Mouse (Mus musculus) stomach, embryonic 14.5 days (tissue): ENCODE measurements around the gene Ethe1. TPM values are rescaled to one million over a fixed set of nuclear protein-coding genes. Genes with fewer than 3 reads are reported as not detected.
A peak's percentile ranks its signal among the peaks of the same experiment; 100 is the strongest.
"Not testable (repeated sequence)": the region's sequence is repeated elsewhere in the genome, so short reads cannot be mapped to it uniquely, and the experiment has no call there.

Source experiments
- ATAC-seq: fragments of 200-750 bp; cut with Nextera tagmentation; 2 replicates; pipeline ENCODE4 v1.8.0; 2017; ENCODE audit warnings: low read depth, moderate TSS enrichment; ENCODE audit not compliant: insufficient number of reproducible peaks, insufficient read depth, low FRiP score
- H3K27ac ChIP-seq: fragments of 300-500 bp; sonication (generic); 2 replicates; pipeline ENCODE4 v1.5.1; 2014; ENCODE audit warnings: mild to moderate bottlenecking, low read length, moderate library complexity, mixed read lengths
- H3K27me3 ChIP-seq: fragments of 300-500 bp; sonication (generic); 2 replicates; pipeline ENCODE4 v1.6.1; 2014; ENCODE audit warnings: low read length, control low read depth, mixed read lengths; ENCODE audit not compliant: control insufficient read depth, insufficient read depth
- H3K36me3 ChIP-seq: fragments of 300-500 bp; sonication (generic); 2 replicates; pipeline ENCODE4 v1.6.1; 2014; ENCODE audit warnings: mild to moderate bottlenecking, control low read depth, low read length, moderate library complexity, mixed read lengths; ENCODE audit not compliant: control insufficient read depth, insufficient read depth
- H3K4me1 ChIP-seq: fragments of 300-500 bp; sonication (generic); 2 replicates; pipeline ENCODE4 v1.6.1; 2014; ENCODE audit warnings: low read length, control low read depth, mixed read lengths; ENCODE audit not compliant: control insufficient read depth, insufficient read depth
- H3K4me2 ChIP-seq: fragments of 300-500 bp; sonication (generic); replicated peaks from 2 replicates; pipeline ENCODE4 v1.6.1; 2014; ENCODE audit warnings: low read depth, low read length, control low read depth
- H3K4me3 ChIP-seq: fragments of 300-500 bp; sonication (generic); 2 replicates; pipeline ENCODE4 v1.5.1; 2014; ENCODE audit warnings: low read depth, low read length, control low read depth
- H3K9ac ChIP-seq: fragments of 300-500 bp; sonication (generic); replicated peaks from 2 replicates; pipeline ENCODE4 v1.6.1; 2014; ENCODE audit warnings: low read depth, mild to moderate bottlenecking, control low read depth, low read length, moderate library complexity, mixed read lengths
- H3K9me3 ChIP-seq: fragments of 300-500 bp; sonication (generic); 2 replicates; pipeline ENCODE4 v1.6.1; 2016; ENCODE audit warnings: low read depth, low read length, control low read depth; ENCODE audit not compliant: control insufficient read depth
- WGBS: fragments of 180-500 bp; shearing (Covaris S2); extraction: QIAGEN DNeasy Blood & Tissue Kit; methylation state at CpG from one replicate; pipeline ENCODE4 v1.1.7; 2014; 5-methylcytosine and 5-hydroxymethylcytosine counted together
- polyA plus RNA-seq: library from polyadenylated mRNA; unstranded; fragments of >200 nt; fragmentation: Nextera tagmentation; extraction: Ambion mirVana; gene quantifications from 2 replicates; pipeline ENCODE4 v1.2.1, GENCODE M21; 2014

Ethe1 gene
- polyA plus RNA-seq, 1 experiment from 2014 or later = 40.1 TPM

DNA sequence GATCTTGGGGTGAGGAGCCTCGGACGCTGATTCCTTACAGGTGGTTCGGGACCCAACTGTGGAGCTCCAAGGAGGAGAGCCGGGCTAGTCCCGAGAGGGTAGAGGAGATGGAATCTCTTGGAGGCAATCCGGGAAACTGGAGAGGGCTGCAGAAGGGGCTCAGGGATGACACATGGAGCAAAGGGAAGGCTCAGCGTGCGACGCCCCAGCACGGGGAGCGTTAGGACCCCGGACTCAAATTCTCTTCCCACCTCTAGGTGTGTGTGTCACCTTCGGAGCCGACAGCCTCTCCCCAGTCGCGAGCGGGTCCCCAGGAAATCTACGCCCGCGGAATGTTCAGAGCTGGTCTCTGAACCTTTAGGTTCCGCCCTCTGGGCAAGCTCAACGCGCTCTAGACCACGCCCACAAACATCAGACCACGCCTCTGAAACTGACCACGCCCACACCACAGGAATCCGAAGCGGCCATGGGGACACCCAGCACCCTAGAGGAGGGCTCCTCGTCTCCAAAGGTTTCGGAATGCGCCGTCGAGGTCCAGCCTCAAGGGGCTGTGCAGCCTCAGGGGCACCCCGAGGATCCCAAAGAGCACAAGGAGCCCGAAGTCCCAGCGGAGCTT lies 23.6 kb downstream of the Ethe1 start:
- WGBS = under 1% methylated on average over 36 of the region's 36 CpGs
- 0 out of 2 replicates have a peak overlapping the region, but pooled peaks have one; percentile 25 for H3K9ac ChIP-seq
- peak overlapping the region; percentile 43 for H3K4me3 ChIP-seq
- H3K27ac ChIP-seq = peak overlapping the region; percentile 82
- no peaks in the 10 kb centered on the region for H3K9me3 ChIP-seq
- no peaks in the 10 kb centered on the region for H3K36me3 ChIP-seq
- ATAC-seq = peak; percentile 66
- H3K4me1 ChIP-seq = peaks cover 12% of the 10 kb centered on the region; the same call in 1 of the 2 replicates
- H3K4me2 ChIP-seq = peak overlapping the region; percentile 78
- peaks cover 19% of the 10 kb centered on the region; the same call in 1 of the 2 replicates for H3K27me3 ChIP-seq

DNA sequence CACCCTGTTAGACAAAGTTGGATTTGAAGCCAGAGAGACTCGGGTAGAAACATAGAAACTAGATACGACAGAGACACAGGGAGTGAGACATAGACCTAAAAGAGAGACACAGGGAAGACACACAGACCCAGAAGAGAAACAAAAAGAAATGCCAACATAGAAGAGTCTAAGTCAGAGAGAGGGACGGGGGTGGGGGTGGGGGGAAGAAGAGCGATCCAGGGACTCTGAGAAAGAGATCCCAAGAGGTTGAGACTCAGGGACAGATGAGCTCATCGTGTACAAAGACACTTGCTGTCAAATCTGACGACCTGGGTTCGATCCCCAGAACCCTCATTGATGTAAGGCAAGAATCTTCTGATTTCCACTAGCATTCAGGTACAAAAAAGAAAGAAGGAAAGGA lies 24.4 kb downstream of the Ethe1 start:
- Histone ChIP-seq H3K4me2 (peak overlapping the region; percentile 78), H3K9ac (0 out of 2 replicates have a peak overlapping the region, but pooled peaks have one; percentile 18), H3K4me1 (peaks cover 12% of the 10 kb centered on the region; the same call in 1 of the 2 replicates), H3K36me3 (no peaks in the 10 kb centered on the region), H3K4me3 (peak overlapping the region; percentile 43), H3K27ac (no peak overlapping the region), H3K9me3 (no peaks in the 10 kb centered on the region), H3K27me3 (peaks cover 19% of the 10 kb centered on the region; the same call in 1 of the 2 replicates)
- 9% methylated on average over 7 of the region's 7 CpGs for WGBS
- no peak for ATAC-seq

DNA sequence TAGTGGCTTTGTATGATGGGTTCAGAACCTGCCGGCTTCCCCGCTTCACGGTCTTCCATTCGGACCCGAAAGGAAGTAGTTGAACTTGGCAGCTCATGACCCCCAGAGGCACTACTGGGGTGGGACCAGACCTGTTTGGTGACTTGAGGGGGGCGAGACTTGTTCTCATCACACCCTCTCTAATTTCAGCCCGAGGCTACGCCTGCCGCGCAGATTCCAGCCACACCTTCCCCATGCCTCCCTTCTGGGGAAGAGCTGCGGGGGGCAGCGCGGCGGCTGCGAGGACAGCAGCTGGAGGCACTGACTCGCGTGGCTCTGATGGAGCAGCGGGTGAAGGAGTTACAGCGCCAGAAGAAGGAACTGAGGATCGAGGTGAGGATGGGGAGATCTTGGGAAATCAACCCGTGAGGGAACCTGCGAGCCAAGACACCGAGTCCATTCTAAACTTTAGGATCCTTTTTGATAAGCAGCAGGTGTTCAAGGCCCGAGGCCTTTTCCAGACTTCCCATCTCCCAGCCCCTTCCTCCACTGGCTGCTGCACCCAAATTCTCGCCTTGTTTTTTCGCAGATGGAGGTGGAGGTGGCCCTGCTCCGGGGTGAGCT lies 25.1 kb downstream of the Ethe1 start:
- Histone ChIP-seq H3K9ac (no peak overlapping the region), H3K4me3 (peak overlapping the region; percentile 43), H3K4me1 (peaks cover 12% of the 10 kb centered on the region; the same call in 1 of the 2 replicates), H3K27me3 (peaks cover 19% of the 10 kb centered on the region; the same call in 1 of the 2 replicates), H3K27ac (no peak overlapping the region), H3K9me3 (no peaks in the 10 kb centered on the region), H3K4me2 (peak overlapping the region; percentile 40), H3K36me3 (no peaks in the 10 kb centered on the region; the same call in 1 of the 2 replicates)
- WGBS = 4% methylated on average over 27 of the region's 27 CpGs
- ATAC-seq = no peak

DNA sequence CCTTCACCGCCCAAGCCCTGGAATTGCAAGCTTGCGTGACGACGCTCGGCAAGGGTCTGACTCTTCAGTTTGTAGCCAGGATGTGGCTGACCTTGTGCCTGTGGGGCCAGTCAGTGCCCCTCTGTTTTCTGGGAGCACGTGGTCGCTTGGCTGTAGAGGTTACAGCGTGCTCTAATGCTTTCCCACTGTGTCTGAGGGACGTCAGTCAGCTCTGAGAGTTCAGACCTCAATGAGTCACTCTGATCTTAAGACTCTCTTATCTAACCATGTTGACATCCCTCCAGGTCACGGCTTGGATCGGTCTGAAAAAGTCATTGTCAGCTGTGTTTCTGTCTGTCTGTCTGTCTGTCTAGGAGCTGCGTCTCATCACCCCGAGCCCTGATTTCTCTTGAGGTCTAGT lies 27.5 kb downstream of the Ethe1 start:
- Histone ChIP-seq H3K4me1 (peaks cover 12% of the 10 kb centered on the region; the same call in 1 of the 2 replicates), H3K36me3 (no peaks in the 10 kb centered on the region; the same call in 1 of the 2 replicates), H3K4me2 (no peak overlapping the region), H3K27me3 (peaks cover 19% of the 10 kb centered on the region; the same call in 1 of the 2 replicates), H3K9me3 (no peaks in the 10 kb centered on the region), H3K27ac (no peak overlapping the region), H3K9ac (no peak overlapping the region), H3K4me3 (no peak overlapping the region)
- no peak for ATAC-seq
- 69% methylated on average over 13 of the region's 13 CpGs for WGBS

DNA sequence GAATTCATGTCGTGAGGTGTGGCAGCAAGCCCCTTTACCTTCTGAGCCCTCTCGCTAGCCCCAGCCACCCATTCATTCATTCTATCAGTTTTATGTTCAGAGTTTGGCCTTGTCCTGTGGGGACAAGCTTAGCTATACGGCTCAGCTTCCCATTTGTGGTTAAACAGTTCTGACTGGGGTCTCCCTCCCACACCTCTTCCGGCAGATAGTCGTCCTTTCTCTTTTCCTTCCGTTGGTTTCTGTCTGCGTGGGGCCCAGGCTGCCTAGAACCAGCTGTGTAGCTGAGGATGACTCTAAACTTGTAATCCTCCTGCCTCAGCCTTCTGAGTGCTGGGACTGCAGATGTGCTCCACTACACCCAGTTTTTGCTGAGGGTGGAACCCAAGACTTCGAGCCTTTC lies 30.4 kb downstream of the Ethe1 start:
- no peaks in the 10 kb centered on the region; the same call in 1 of the 2 replicates for H3K36me3 ChIP-seq
- H3K9me3 ChIP-seq = no peaks in the 10 kb centered on the region
- H3K27ac ChIP-seq = no peak overlapping the region
- no peaks in the 10 kb centered on the region for H3K4me1 ChIP-seq
- no peak overlapping the region for H3K9ac ChIP-seq
- H3K27me3 ChIP-seq = peaks cover 5% of the 10 kb centered on the region; the same call in 1 of the 2 replicates
- no peak for ATAC-seq
- 81% methylated on average over 8 of the region's 8 CpGs for WGBS
- H3K4me2 ChIP-seq = no peak overlapping the region
- no peak overlapping the region for H3K4me3 ChIP-seq

DNA sequence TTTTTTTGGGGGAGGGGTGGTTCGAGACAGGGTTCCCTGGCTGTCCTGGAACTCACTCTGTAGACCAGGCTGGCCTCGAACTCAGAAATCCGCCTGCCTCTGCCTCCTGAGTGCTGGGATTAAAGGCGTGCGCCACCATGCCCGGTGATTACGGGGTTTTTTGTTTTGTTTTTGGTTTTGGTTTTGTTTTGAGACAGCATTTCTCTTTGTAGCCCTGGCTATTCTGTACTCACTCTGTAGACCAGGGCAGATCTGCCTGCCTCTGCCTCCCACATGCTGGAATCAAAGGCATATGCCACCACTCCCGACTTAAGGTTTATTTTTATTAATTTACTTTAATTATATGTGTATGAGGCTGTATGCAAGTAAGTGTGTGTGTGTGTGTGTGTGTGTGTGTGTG lies 31.0 kb downstream of the Ethe1 start:
- not testable (repeated sequence) for H3K27me3 ChIP-seq, H3K4me3 ChIP-seq, ATAC-seq, H3K9me3 ChIP-seq, H3K4me1 ChIP-seq, H3K27ac ChIP-seq, H3K36me3 ChIP-seq, H3K4me2 ChIP-seq, H3K9ac ChIP-seq
- WGBS = 93% methylated on average over 8 of the region's 8 CpGs

DNA sequence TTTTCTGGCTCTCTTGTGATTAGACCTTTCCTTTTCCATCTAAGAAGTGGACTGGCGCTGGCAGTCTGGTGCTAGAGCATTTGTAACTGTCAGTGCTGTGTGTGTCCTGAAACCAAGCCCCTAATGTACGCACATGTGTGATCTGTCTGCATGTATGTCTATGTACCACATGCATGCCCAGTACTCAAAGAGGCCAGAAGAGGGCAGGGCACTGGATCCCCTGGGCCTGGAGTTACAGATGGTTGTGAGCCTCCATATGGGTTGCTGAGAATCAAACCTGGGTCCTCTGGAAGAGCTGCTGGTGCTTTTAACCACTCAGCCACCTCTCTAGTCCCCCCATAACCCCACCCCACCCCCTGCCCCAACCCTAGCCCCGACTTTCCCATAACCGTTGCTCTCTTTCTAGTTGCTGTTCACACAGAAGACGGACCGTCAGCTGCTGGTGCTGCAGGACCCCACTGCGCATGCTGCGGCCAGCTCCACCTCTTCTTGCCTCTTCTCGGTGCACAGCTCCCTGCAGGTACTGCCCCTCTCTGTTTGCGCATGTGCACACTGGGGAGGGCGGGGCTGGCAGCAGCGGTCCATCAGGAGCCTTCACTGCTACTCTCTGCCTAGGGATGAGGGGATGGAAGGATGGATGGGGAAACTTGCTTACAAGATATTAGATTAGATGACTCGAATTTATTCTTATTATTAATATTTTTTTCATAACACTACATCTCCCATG lies 32.5 kb downstream of the Ethe1 start:
- H3K4me1 ChIP-seq = no peaks in the 10 kb centered on the region
- H3K4me3 ChIP-seq = no peak overlapping the region
- WGBS = 55% methylated on average over 13 of the region's 13 CpGs
- no peaks in the 10 kb centered on the region for H3K9me3 ChIP-seq
- no peak for ATAC-seq
- no peaks in the 10 kb centered on the region; the same call in 1 of the 2 replicates for H3K36me3 ChIP-seq
- no peaks in the 10 kb centered on the region for H3K27me3 ChIP-seq
- no peak overlapping the region for H3K4me2 ChIP-seq
- no peak overlapping the region for H3K27ac ChIP-seq
- no peak overlapping the region for H3K9ac ChIP-seq

DNA sequence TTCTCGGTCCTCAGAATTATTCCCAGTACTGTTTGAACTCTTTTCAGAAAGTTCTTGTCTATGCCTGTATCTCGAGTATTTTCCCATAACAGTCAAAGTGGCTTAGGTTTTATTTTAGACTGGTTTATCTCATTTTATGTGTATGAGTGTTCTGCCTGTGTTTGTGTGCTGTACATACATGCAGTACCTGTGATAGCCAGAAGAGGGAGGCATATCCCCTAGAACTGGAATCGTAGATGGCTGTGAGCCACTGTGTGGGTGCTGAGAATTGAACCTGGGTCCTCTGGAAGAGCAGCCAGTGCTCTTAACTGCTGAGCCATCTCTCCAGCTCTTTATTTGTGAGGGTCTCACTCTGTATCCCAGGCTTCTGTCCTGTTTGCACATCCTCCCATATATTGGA lies 33.9 kb downstream of the Ethe1 start:
- no peaks in the 10 kb centered on the region for H3K4me1 ChIP-seq
- H3K9me3 ChIP-seq = no peaks in the 10 kb centered on the region
- no peaks in the 10 kb centered on the region; the same call in 1 of the 2 replicates for H3K36me3 ChIP-seq
- H3K4me3 ChIP-seq = no peak overlapping the region
- H3K27ac ChIP-seq = no peak overlapping the region
- H3K9ac ChIP-seq = no peak overlapping the region
- WGBS = 88% methylated on average over 3 of the region's 3 CpGs
- no peak for ATAC-seq
- no peak overlapping the region for H3K4me2 ChIP-seq
- no peaks in the 10 kb centered on the region for H3K27me3 ChIP-seq
